In genomic region chr5:100673745-100674486, GRCm38 (mm10) we compare ENCODE assay signal across 8 mouse cellular contexts. TPM values are rescaled to one million over a fixed set of nuclear protein-coding genes. Genes with fewer than 3 reads are reported as not detected.
DNase-seq lines count a peak whose midpoint lies in the region; ATAC-seq lines count a peak whose summit lies in the region.

No protein-coding gene starts in this region.

- no peaks in the 10 kb centered on the region for H3K36me3 ChIP-seq in intestine, embryonic 15.5 days
- H3K36me3 ChIP-seq in midbrain, embryonic 10.5 days, result peaks cover 9% of the 10 kb centered on the region; the same call in 1 of the 2 replicates

- peak; percentile 97 for ATAC-seq in intestine, embryonic 15.5 days

- under 1% methylated on average over 71 of the region's 71 CpGs for WGBS in intestine, embryonic 15.5 days
- under 1% methylated on average over 69 of the region's 71 CpGs for WGBS in midbrain, embryonic 10.5 days

- intact Hi-C loops in left cerebral cortex, postnatal 36 days (cut with DNase I), result no loop called here

- H3K4me3 ChIP-seq in intestine, embryonic 15.5 days (replicated peaks), result peak overlapping the region; percentile 77
- H3K4me3 ChIP-seq in midbrain, embryonic 10.5 days, result peak overlapping the region; percentile 86

- peak; percentile 95 for DNase-seq in adrenal gland, adult 2 months
- peak; percentile 93 for DNase-seq in embryo, embryonic 11 days
- DNase-seq in gastrocnemius, postnatal 25 days, result peak; percentile 83
- peak; percentile 88 to 91 for DNase-seq in left cerebral cortex, postnatal 36 days (ENCODE audit: low spot score in 2 of 2)
- peak; percentile 88 for DNase-seq in midbrain, embryonic 10.5 days (ENCODE audit: low spot score)
- peak; percentile 77 to 86 for DNase-seq in right cerebral cortex, postnatal 36 days (ENCODE audit: low spot score in 2 of 2)
- peak; percentile 85 to 88 for DNase-seq in urinary bladder, postnatal 4 days (ENCODE audit: low spot score in 2 of 2)

- peak overlapping the region; percentile 93 for H3K9ac ChIP-seq in intestine, embryonic 15.5 days

- H3K27ac ChIP-seq in intestine, embryonic 15.5 days, result peak overlapping the region; percentile 84
- H3K27ac ChIP-seq in midbrain, embryonic 10.5 days (replicated peaks), result peak overlapping the region; percentile 94

- H3K9me3 ChIP-seq in intestine, embryonic 15.5 days, result no peaks in the 10 kb centered on the region
- H3K9me3 ChIP-seq in midbrain, embryonic 10.5 days (replicated peaks), result no peaks in the 10 kb centered on the region

- no peaks in the 10 kb centered on the region for H3K27me3 ChIP-seq in intestine, embryonic 15.5 days (replicated peaks)
- no peaks in the 10 kb centered on the region for H3K27me3 ChIP-seq in midbrain, embryonic 10.5 days (ENCODE audit: low read depth, poor library complexity, severe bottlenecking)

- peak overlapping the region; percentile 72 for H3K4me2 ChIP-seq in intestine, embryonic 15.5 days (replicated peaks)

- H3K4me1 ChIP-seq in intestine, embryonic 15.5 days (replicated peaks), result peaks cover 21% of the 10 kb centered on the region; the same call in 1 of the 2 replicates
- peaks cover 24% of the 10 kb centered on the region for H3K4me1 ChIP-seq in midbrain, embryonic 10.5 days

RNA-seq across cellular contexts. Expression of gene Coq2, which starts 1.0 kb away (rescaled TPM):
- 10 to 100 TPM; 53.0 to 74.5 TPM for total RNA-seq in adrenal gland, adult 2 months (2021)
- polyA plus RNA-seq in adrenal gland, adult 2 months (2012; rRNA removed), result 142 and 265 TPM in 2 replicates
- 10 to 100 TPM; 58.4 to 61.5 TPM for total RNA-seq in gastrocnemius, postnatal 25 days (2021)
- 67.6 and 70.5 TPM in 2 replicates for polyA plus RNA-seq in intestine, embryonic 15.5 days (2015; fragmentation: Nextera tagmentation; extraction: Ambion mirVana)
- 10 to 100 TPM; 74.9 to 76.2 TPM for total RNA-seq in left cerebral cortex, postnatal 36 days (2021)
- 54.9 and 58.2 TPM in 2 replicates for polyA plus RNA-seq in midbrain, embryonic 10.5 days (2016; fragmentation: Nextera tagmentation; extraction: Ambion mirVana)

RNA-seq across cellular contexts. Expression of gene Hpse, which starts 45.6 kb away (rescaled TPM):
- under 1 TPM; 0.72 to 0.97 TPM for total RNA-seq in adrenal gland, adult 2 months (2021)
- 0.57 and 0.87 TPM in 2 replicates for polyA plus RNA-seq in adrenal gland, adult 2 months (2012; rRNA removed)
- total RNA-seq in gastrocnemius, postnatal 25 days (2021), result under 1 TPM; 0.13 to 0.70 TPM
- polyA plus RNA-seq in intestine, embryonic 15.5 days (2015; fragmentation: Nextera tagmentation; extraction: Ambion mirVana), result 3.6 and 3.9 TPM in 2 replicates
- 1 to 10 TPM; 1.3 to 1.8 TPM for total RNA-seq in left cerebral cortex, postnatal 36 days (2021)
- 1.2 TPM in 2 replicates for polyA plus RNA-seq in midbrain, embryonic 10.5 days (2016; fragmentation: Nextera tagmentation; extraction: Ambion mirVana)

Comparison
In these comparisons a context has a peak if more than half of its experiments do, and no peak if none do; other contexts are left out.
1. Peak in every context shown above with its lines: DNase-seq, ATAC-seq, H3K4me3 ChIP-seq and H3K27ac ChIP-seq.